Mouse (Mus musculus) cerebellum, adult 2 months (tissue): ENCODE results near the gene Adcy10. TPM values are rescaled to one million over a fixed set of nuclear protein-coding genes. Genes with fewer than 3 reads are reported as not detected.

Source experiments
- DNase-seq, 2 experiments: peaks; one replicate each; pipeline ENCODE4 v3.0.0; 2021
- H3K27ac ChIP-seq: fragments of 200-500 bp; 2 replicates; pipeline ENCODE4 v1.5.1; 2012; ENCODE audit warnings: low read length, control low read depth, inconsistent platforms; ENCODE audit not compliant: insufficient read depth
- H3K27me3 ChIP-seq: fragments of 200-500 bp; 2 replicates; pipeline ENCODE4 v1.6.1; 2012; ENCODE audit warnings: inconsistent platforms, mild to moderate bottlenecking, low read length, moderate library complexity; ENCODE audit not compliant: control insufficient read depth, insufficient read depth
- H3K4me1 ChIP-seq: fragments of 200-500 bp; 2 replicates; pipeline ENCODE4 v1.6.1; 2011; ENCODE audit warnings: low read length; ENCODE audit not compliant: control insufficient read depth, insufficient read depth
- H3K4me3 ChIP-seq: fragments of 200-500 bp; replicated peaks from 2 replicates; pipeline ENCODE3; 2011; ENCODE audit warnings: mild to moderate bottlenecking, low read depth, low read length, control low read depth; ENCODE audit not compliant: insufficient read depth
- CTCF ChIP-seq: fragments of 200-500 bp; IDR thresholded peaks from 2 replicates; pipeline ENCODE4 v1.5.1; 2011; ENCODE audit warnings: low read depth, mild to moderate bottlenecking, control low read depth, low read length, moderate library complexity, borderline replicate concordance; ENCODE audit not compliant: insufficient read depth
- POLR2A ChIP-seq: fragments of 200-500 bp; IDR thresholded peaks from 2 replicates; pipeline ENCODE4 v1.6.1; 2011; ENCODE audit warnings: low read length, control low read depth, borderline replicate concordance; ENCODE audit not compliant: insufficient read depth
- WGBS: fragments of 180-500 bp; shearing (Covaris S2); methylation state at CpG from one replicate; pipeline ENCODE4 v1.1.7; 2018; 5-methylcytosine and 5-hydroxymethylcytosine counted together
- polyA plus RNA-seq: library from polyadenylated mRNA; depleted of rRNA; stranded (reverse); fragments of >200 nt; gene quantifications from 2 replicates; pipeline ENCODE4 v1.2.3, GENCODE M21; 2012

Gene Adcy10
- polyA plus RNA-seq, 1 experiment: 0.28 TPM

GRCm38 (mm10) chr1:165460801-165461377, 24.1 kb upstream of the Adcy10 start:
- DNase-seq: peak; percentile 99 to 100
- Histone ChIP-seq H3K27ac (peak overlapping the region; percentile 90), H3K27me3 (no peaks in the 10 kb centered on the region), H3K4me3 (peak overlapping the region; percentile 92), H3K4me1 (no peaks in the 10 kb centered on the region)
- under 1% methylated on average over 41 of the region's 41 CpGs for WGBS
- TF ChIP-seq POLR2A (peak; percentile 79), CTCF (peak; percentile 18; the same call in 1 of the 2 replicates)

GRCm38 (mm10) chr1:165461681-165462080, 23.3 kb upstream of the Adcy10 start:
- Histone ChIP-seq H3K4me1 (no peaks in the 10 kb centered on the region), H3K27me3 (no peaks in the 10 kb centered on the region), H3K27ac (peak overlapping the region; percentile 45; the same call in 1 of the 2 replicates), H3K4me3 (peak overlapping the region; percentile 80)
- 3% methylated on average over 9 of the region's 9 CpGs for WGBS
- TF ChIP-seq POLR2A (no peak), CTCF (no peak)
- DNase-seq: no peak

GRCm38 (mm10) chr1:165462861-165463260, 22.1 kb upstream of the Adcy10 start:
- H3K4me3 ChIP-seq: no peak overlapping the region
- no peaks in the 10 kb centered on the region for H3K4me1 ChIP-seq
- DNase-seq: no peak
- 90% methylated on average over 1 of the region's 1 CpGs for WGBS
- TF ChIP-seq CTCF (no peak), POLR2A (no peak)
- H3K27me3 ChIP-seq: no peaks in the 10 kb centered on the region
- no peak overlapping the region for H3K27ac ChIP-seq

GRCm38 (mm10) chr1:165464574-165464973, 20.4 kb upstream of the Adcy10 start:
- TF ChIP-seq CTCF (no peak), POLR2A (no peak)
- 85% methylated on average over 3 of the region's 3 CpGs for WGBS
- no peaks in the 10 kb centered on the region for H3K27me3 ChIP-seq
- H3K4me1 ChIP-seq: no peaks in the 10 kb centered on the region
- H3K27ac ChIP-seq: no peak overlapping the region
- no peak overlapping the region for H3K4me3 ChIP-seq
- no peak for DNase-seq

GRCm38 (mm10) chr1:165468971-165469370, 16.0 kb upstream of the Adcy10 start:
- Histone ChIP-seq H3K27me3 (no peaks in the 10 kb centered on the region), H3K4me1 (no peaks in the 10 kb centered on the region), H3K4me3 (no peak overlapping the region), H3K27ac (no peak overlapping the region)
- DNase-seq: no peak
- TF ChIP-seq CTCF (no peak), POLR2A (no peak)

- no peaks in the 10 kb centered on the region for H3K27me3 ChIP-seq
- DNase-seq: no peak
- H3K4me1 ChIP-seq: no peaks in the 10 kb centered on the region
- no peak overlapping the region for H3K27ac ChIP-seq
- H3K4me3 ChIP-seq: no peak overlapping the region
- TF ChIP-seq POLR2A (no peak), CTCF (no peak)
These were observed 15.3 kb upstream of the Adcy10 start for GRCm38 (mm10) chr1:165469717-165470116.

GRCm38 (mm10) chr1:165471490-165471889, 13.5 kb upstream of the Adcy10 start:
- TF ChIP-seq CTCF (no peak), POLR2A (no peak)
- Histone ChIP-seq H3K4me3 (no peak overlapping the region), H3K4me1 (no peaks in the 10 kb centered on the region), H3K27me3 (no peaks in the 10 kb centered on the region), H3K27ac (no peak overlapping the region)
- 93% methylated on average over 1 of the region's 1 CpGs for WGBS
- DNase-seq: no peak

- no peak for DNase-seq
- WGBS: 87% methylated on average over 2 of the region's 2 CpGs
- Histone ChIP-seq H3K27ac (no peak overlapping the region), H3K27me3 (no peaks in the 10 kb centered on the region), H3K4me3 (no peak overlapping the region), H3K4me1 (no peaks in the 10 kb centered on the region)
- TF ChIP-seq POLR2A (no peak), CTCF (no peak)
These were observed 1.1 kb downstream of the Adcy10 start for GRCm38 (mm10) chr1:165486108-165486507.
